Mouse (Mus musculus) small intestine, adult 2 months (tissue): Measurements from ENCODE around the gene Cgrrf1. TPM values are rescaled to one million over a fixed set of nuclear protein-coding genes. Genes with fewer than 3 reads are reported as not detected.

ENCODE experiments used
- H3K27ac ChIP-seq: fragments of 200-500 bp; 2 replicates; pipeline ENCODE4 v1.5.1; 2012; ENCODE audit warnings: low read depth, low read length, control low read depth, inconsistent platforms; ENCODE audit not compliant: insufficient read depth
- H3K27me3 ChIP-seq: fragments of 200-500 bp; 2 replicates; pipeline ENCODE4 v1.6.1; 2012; ENCODE audit warnings: mild to moderate bottlenecking, moderate library complexity, low read length, inconsistent platforms; ENCODE audit not compliant: control insufficient read depth, insufficient read depth
- H3K36me3 ChIP-seq: fragments of 200-500 bp; 2 replicates; pipeline ENCODE4 v1.6.1; 2012; ENCODE audit warnings: mild to moderate bottlenecking, low read length, control low read depth, inconsistent platforms; ENCODE audit not compliant: control insufficient read depth, insufficient read depth
- H3K4me1 ChIP-seq: fragments of 200-500 bp; 2 replicates; pipeline ENCODE4 v1.6.1; 2012; ENCODE audit warnings: low read length, inconsistent platforms, mixed read lengths; ENCODE audit not compliant: control insufficient read depth, insufficient read depth, insufficient read length
- H3K4me3 ChIP-seq: fragments of 200-500 bp; 2 replicates; pipeline ENCODE4 v1.5.1; 2012; ENCODE audit warnings: low read depth, mild to moderate bottlenecking, control low read depth, inconsistent platforms, low read length, moderate library complexity
- CTCF ChIP-seq: fragments of 200-500 bp; IDR thresholded peaks from 2 replicates; pipeline ENCODE4 v1.5.1; 2012; ENCODE audit warnings: low read depth, mild to moderate bottlenecking, control low read depth, inconsistent platforms, low read length, moderate library complexity, mixed read lengths; ENCODE audit not compliant: insufficient replicate concordance, insufficient read length; ENCODE audit errors: extremely low read depth
- POLR2A ChIP-seq: fragments of 200-500 bp; IDR thresholded peaks from 2 replicates; pipeline ENCODE4 v1.6.1; 2012; ENCODE audit warnings: low read depth, mild to moderate bottlenecking, control low read depth, inconsistent platforms, low read length, moderate library complexity
- WGBS: fragments of 180-500 bp; shearing (Covaris S2); methylation state at CpG from one replicate; pipeline ENCODE4 v1.1.7; 2018; 5-methylcytosine and 5-hydroxymethylcytosine counted together
- polyA plus RNA-seq: library from polyadenylated mRNA; depleted of rRNA; stranded (reverse); fragments of >200 nt; gene quantifications from 2 replicates; pipeline ENCODE4 v1.2.3, GENCODE M21; 2012

Gene Cgrrf1
- polyA plus RNA-seq, 1 experiment = 10.3 TPM

DNA sequence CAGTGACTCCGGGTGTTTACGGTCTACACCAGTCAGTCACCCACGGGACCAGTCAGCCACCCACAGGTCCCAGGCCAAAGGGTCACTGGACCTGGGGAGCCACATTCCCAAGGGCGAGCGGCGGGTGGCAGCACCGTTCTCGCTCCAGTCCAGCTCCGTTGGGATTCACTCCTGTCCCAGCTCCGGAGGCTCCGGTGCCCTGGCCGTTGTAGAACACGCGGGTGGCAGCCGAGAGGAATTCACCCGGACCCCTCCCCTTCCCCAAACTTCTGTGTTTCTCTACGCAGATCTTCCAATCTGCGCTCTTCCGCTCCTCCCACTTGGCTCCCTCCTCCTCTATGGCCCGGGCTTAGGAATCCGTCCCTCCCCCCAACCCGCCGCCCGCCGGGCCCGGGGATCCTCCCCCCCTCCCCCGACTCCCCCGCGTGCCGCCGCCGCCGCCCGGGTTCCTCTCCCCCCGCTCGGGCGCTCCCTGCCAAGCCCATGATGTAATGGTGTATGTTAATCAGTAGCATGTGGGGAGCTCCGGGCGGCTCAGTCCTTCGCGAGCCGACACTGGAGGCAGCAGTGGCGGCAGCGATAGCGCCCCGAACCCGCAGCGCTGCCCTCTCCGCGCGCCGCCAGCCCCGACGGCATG, 50.6 kb downstream of the Cgrrf1 start, which contains the start of gene Samd4:
Gene Samd4, plus strand, starts transcription at position 424 of the 637 bp plus-strand sequence.
- WGBS = 1% methylated on average over 50 of the region's 54 CpGs
- H3K36me3 ChIP-seq = no peaks in the 10 kb centered on the region
- H3K4me1 ChIP-seq = peaks cover 20% of the 10 kb centered on the region
- peak within 1 kb of the TSS; percentile 67 for H3K4me3 ChIP-seq
- H3K27me3 ChIP-seq = peaks cover 36% of the 10 kb centered on the region
- TF ChIP-seq POLR2A = no peak
- TF ChIP-seq CTCF = no peak
- peak within 1 kb of the TSS; percentile 49; the same call in 1 of the 2 replicates for H3K27ac ChIP-seq

DNA sequence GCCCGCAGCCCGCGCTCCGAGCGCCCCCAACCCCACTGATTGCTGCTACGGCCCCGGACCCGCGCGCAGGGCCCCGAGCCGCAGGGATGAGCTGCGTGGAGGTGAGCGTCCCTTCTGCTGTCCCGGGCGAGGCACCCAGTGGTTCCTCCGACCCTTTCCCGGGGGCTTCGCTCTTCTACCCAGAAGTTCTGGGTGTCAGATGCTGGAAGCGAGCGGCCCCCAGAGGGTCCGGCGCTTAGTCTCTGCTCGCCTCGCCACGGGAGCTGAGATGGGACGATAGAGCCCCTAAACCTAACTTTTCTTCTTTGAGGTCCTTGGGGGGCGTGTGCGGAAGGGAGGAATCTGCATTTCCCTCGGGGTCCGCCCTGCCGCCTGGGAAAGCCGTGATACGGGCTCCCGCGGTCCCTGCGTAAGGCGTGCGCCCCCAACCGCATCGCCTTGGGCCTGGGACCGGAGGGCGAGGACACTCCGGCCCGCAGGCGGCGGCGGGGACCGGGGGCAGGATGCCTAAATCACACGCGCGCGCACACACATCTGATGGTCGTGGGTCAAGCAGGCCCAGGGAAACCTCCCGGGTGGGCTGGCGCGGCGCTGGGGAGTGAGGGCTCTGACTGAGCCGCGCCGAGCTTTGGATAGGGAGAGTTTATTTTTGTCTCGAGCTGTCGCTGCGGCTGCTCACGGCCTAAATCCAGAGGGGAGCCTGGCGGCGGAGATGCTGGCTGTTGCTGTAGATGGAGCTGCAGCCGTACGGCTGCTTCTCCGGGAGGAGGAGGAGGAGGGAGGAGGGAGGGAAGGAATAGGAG, 51.3 kb downstream of the Cgrrf1 start:
- TF ChIP-seq CTCF (no peak), POLR2A (no peak)
- Histone ChIP-seq H3K27me3 (peaks cover 36% of the 10 kb centered on the region), H3K4me1 (peaks cover 20% of the 10 kb centered on the region), H3K4me3 (peak overlapping the region; percentile 67), H3K27ac (peak overlapping the region; percentile 49; the same call in 1 of the 2 replicates), H3K36me3 (no peaks in the 10 kb centered on the region)
- under 1% methylated on average over 65 of the region's 70 CpGs for WGBS

DNA sequence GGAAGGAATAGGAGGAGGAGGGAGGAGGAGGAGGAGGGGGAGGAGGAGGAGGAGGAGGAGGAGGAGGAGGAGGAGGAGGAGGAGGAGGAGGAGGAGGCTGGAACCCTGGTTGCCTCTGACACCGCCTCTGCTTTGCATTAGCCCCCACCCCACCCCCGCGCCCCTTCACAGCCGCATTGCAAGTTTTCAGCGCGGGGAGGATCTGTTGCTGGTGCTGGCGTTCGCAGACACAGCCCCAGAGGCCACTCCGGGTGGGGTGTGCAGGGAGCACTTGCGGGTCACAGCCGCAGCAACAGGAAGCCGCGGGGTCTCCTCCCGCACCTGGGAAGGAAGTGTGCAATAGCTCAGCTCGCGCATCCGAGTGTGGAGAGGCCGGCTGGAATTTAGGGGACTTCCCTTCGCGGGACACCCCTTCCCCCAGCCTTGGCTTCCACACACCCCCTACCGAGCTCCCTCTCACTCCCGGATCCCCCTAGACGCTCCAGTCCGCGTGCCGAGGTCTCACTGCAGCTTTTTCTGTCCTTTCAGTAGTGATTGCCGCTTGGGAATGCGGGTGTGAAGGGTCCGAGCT, 52.0 kb downstream of the Cgrrf1 start:
- H3K27ac ChIP-seq = no peak overlapping the region
- WGBS = under 1% methylated on average over 29 of the region's 29 CpGs
- peaks cover 36% of the 10 kb centered on the region for H3K27me3 ChIP-seq
- TF ChIP-seq POLR2A (no peak), CTCF (no peak)
- peak overlapping the region; percentile 67 for H3K4me3 ChIP-seq
- peaks cover 20% of the 10 kb centered on the region for H3K4me1 ChIP-seq
- no peaks in the 10 kb centered on the region for H3K36me3 ChIP-seq

DNA sequence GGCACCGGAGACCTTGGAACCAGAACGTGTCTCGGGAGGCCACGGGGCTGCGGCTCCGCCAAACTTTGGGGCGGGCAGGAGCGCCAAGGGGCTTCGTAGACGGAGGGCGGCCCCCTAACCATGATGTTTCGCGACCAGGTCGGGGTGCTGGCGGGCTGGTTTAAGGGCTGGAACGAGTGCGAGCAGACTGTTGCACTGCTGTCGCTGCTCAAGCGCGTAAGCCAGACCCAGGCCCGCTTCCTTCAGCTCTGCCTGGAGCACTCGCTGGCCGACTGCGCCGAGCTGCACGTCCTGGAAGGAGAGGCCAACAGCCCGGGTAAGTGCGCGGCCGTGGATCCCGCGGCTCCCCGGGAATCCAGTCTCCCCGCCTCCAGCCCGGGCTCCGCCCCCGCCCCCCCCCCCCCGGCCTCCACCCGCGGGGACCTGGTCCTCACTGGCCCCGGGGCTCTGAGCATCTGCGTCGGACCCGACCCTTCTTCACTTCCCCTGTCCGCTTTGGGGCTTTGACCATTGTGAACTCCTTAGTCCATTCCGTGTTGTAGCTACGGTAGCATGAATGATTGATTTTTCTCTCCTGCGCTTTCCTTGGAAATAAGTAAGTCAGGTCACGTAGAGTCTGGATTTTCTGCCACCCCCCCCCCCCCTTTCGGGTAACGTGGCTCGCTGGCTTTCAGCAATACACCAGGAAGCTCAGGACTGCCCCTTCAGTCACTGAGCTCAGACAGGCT, 52.9 kb downstream of the Cgrrf1 start:
- TF ChIP-seq CTCF (no peak), POLR2A (no peak)
- Histone ChIP-seq H3K36me3 (no peaks in the 10 kb centered on the region), H3K27me3 (peaks cover 36% of the 10 kb centered on the region), H3K4me3 (peak overlapping the region; percentile 67), H3K27ac (peak overlapping the region; percentile 50), H3K4me1 (peaks cover 20% of the 10 kb centered on the region)
- WGBS = under 1% methylated on average over 49 of the region's 52 CpGs

DNA sequence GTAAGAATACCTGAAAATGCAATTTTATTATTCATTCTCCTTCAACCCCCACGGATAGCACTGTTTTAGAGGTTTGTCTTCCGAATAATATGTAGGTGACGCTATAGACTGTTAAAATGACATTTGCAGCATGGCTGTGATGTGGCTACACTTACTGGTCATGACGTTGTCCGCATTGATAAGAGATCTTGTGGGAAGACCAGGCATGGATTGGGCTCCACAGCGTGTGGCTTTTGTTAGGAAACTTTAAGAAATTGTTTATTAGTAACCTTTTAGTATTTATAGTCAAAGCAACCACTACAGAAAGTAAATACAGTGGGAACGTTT, 53.5 kb downstream of the Cgrrf1 start:
- Histone ChIP-seq H3K4me3 (peak overlapping the region; percentile 67), H3K4me1 (peaks cover 20% of the 10 kb centered on the region), H3K27ac (peak overlapping the region; percentile 35; the same call in 1 of the 2 replicates), H3K36me3 (no peaks in the 10 kb centered on the region), H3K27me3 (peaks cover 36% of the 10 kb centered on the region)
- 12% methylated on average over 7 of the region's 7 CpGs for WGBS
- TF ChIP-seq POLR2A = no peak

DNA sequence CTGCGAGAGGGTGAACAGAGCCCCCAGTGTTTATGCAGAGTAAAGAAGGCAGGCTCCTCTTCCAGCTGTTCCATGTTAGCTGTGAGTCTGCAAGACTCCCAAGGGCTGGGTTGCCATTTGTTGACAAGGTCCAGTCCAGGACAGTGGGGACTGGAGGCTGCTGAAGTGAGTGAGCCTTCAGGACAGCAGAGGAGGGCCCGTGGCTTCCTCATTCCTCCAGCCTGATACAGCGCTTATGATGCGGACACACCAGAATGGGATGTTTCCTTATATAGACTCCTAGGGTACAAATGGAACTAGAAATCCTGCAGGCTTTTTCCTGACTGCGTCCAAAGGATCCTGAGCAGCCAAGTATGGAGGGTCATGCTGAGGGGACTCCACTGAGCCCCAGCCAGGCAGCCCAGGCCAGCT, 54.0 kb downstream of the Cgrrf1 start:
- Histone ChIP-seq H3K27me3 (peaks cover 36% of the 10 kb centered on the region), H3K27ac (peak overlapping the region; percentile 65), H3K36me3 (no peaks in the 10 kb centered on the region), H3K4me3 (peak overlapping the region; percentile 10), H3K4me1 (peaks cover 20% of the 10 kb centered on the region)
- WGBS = 40% methylated on average over 5 of the region's 5 CpGs
- no peak for TF ChIP-seq POLR2A
- TF ChIP-seq CTCF = no peak
